Mouse (Mus musculus) testis, adult 2 months (tissue): ENCODE measurements around the gene Nfatc2. TPM values are rescaled to one million over a fixed set of nuclear protein-coding genes. Genes with fewer than 3 reads are reported as not detected.
A peak's percentile ranks its signal among the peaks of the same experiment; 100 is the strongest.

Source experiments
- H3K27ac ChIP-seq: fragments of 200-500 bp; 2 replicates; pipeline ENCODE4 v1.5.1; 2012; ENCODE audit warnings: low read depth, low read length; ENCODE audit not compliant: control insufficient read depth, insufficient read depth
- H3K27me3 ChIP-seq: fragments of 200-500 bp; 2 replicates; pipeline ENCODE4 v1.6.1; 2012; ENCODE audit warnings: mild to moderate bottlenecking, low read length, moderate library complexity; ENCODE audit not compliant: control insufficient read depth, insufficient read depth
- H3K36me3 ChIP-seq: fragments of 200-500 bp; 2 replicates; pipeline ENCODE4 v1.6.1; 2012; ENCODE audit warnings: mild to moderate bottlenecking, low read length; ENCODE audit not compliant: control insufficient read depth, insufficient read depth
- H3K4me1 ChIP-seq: fragments of 200-500 bp; 2 replicates; pipeline ENCODE4 v1.6.1; 2012; ENCODE audit warnings: low read length; ENCODE audit not compliant: control insufficient read depth, insufficient read depth
- H3K4me3 ChIP-seq: fragments of 200-500 bp; 2 replicates; pipeline ENCODE4 v1.5.1; 2012; ENCODE audit warnings: low read depth, mild to moderate bottlenecking, low read length, moderate library complexity, mixed read lengths; ENCODE audit not compliant: control insufficient read depth
- CTCF ChIP-seq: fragments of 200-500 bp; IDR thresholded peaks from 2 replicates; pipeline ENCODE4 v1.5.1; 2012; ENCODE audit warnings: low read depth, mild to moderate bottlenecking, inconsistent platforms, low read length, moderate library complexity; ENCODE audit not compliant: control insufficient read depth, insufficient read depth, insufficient replicate concordance
- POLR2A ChIP-seq: fragments of 200-500 bp; IDR thresholded peaks from 2 replicates; pipeline ENCODE4 v1.6.1; 2012; ENCODE audit warnings: low read depth, mild to moderate bottlenecking, inconsistent platforms, low read length, moderate library complexity; ENCODE audit not compliant: control insufficient read depth
- polyA plus RNA-seq: library from polyadenylated mRNA; depleted of rRNA; stranded (reverse); fragments of >200 nt; gene quantifications from 2 replicates; pipeline ENCODE4 v1.2.3, GENCODE M21; 2012

Gene Nfatc2
- polyA plus RNA-seq, 1 experiment: 2.1 TPM

GRCm38 (mm10) chr2:168465646-168466045 is 135.8 kb downstream of the Nfatc2 start:
- Histone ChIP-seq H3K27ac (no peak overlapping the region), H3K4me1 (peaks cover 10% of the 10 kb centered on the region)

GRCm38 (mm10) chr2:168461865-168462264 is 139.6 kb downstream of the Nfatc2 start:
- no peak overlapping the region for H3K4me3 ChIP-seq
- no peaks in the 10 kb centered on the region for H3K36me3 ChIP-seq
- H3K27ac ChIP-seq: no peak overlapping the region
- no peaks in the 10 kb centered on the region for H3K27me3 ChIP-seq
- TF ChIP-seq POLR2A: no peak
- TF ChIP-seq CTCF: no peak
- H3K4me1 ChIP-seq: peaks cover 11% of the 10 kb centered on the region

More at GRCm38 (mm10) chr2:168465646-168466045, 135.8 kb downstream of the Nfatc2 start:
- H3K27me3 ChIP-seq: no peaks in the 10 kb centered on the region
- no peaks in the 10 kb centered on the region for H3K36me3 ChIP-seq
- no peak overlapping the region for H3K4me3 ChIP-seq
- TF ChIP-seq CTCF: no peak
- TF ChIP-seq POLR2A: no peak

DNA sequence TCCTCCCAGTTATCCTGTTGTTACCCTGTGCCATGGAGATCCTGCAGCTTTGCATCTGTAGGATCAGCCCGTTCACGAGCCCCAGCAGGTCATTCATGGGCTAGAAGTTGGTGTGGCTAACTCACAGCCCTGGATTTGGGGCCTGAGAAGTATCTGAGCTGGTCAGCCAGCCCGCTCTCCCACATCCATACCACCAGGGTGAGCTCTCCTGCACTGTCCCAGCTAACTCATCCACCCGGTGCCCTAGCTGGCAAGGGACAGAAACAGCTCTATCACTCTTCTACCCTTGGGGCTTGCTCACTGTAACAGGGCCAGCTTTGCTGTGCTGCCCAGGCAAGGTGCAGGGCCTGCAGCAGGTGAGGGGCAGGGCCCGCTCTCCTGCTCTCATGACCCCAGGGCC is 141.8 kb downstream of the Nfatc2 start:
- no peak for TF ChIP-seq POLR2A
- TF ChIP-seq CTCF: no peak
- H3K36me3 ChIP-seq: no peaks in the 10 kb centered on the region
- H3K27me3 ChIP-seq: no peaks in the 10 kb centered on the region
- H3K4me3 ChIP-seq: no peak overlapping the region
- peaks cover 11% of the 10 kb centered on the region for H3K4me1 ChIP-seq
- no peak overlapping the region for H3K27ac ChIP-seq

- Histone ChIP-seq H3K27me3 (no peaks in the 10 kb centered on the region), H3K27ac (no peak overlapping the region), H3K36me3 (no peaks in the 10 kb centered on the region), H3K4me1 (peaks cover 11% of the 10 kb centered on the region), H3K4me3 (no peak overlapping the region)
- TF ChIP-seq POLR2A (no peak), CTCF (no peak)
Measured at GRCm38 (mm10) chr2:168458583-168458982, 142.9 kb downstream of the Nfatc2 start.

GRCm38 (mm10) chr2:168451714-168452708 is 149.4 kb downstream of the Nfatc2 start:
- Histone ChIP-seq H3K4me1 (no peaks in the 10 kb centered on the region), H3K36me3 (no peaks in the 10 kb centered on the region), H3K27me3 (no peaks in the 10 kb centered on the region), H3K27ac (no peak overlapping the region), H3K4me3 (no peak overlapping the region)
- TF ChIP-seq CTCF: no peak
- no peak for TF ChIP-seq POLR2A

DNA sequence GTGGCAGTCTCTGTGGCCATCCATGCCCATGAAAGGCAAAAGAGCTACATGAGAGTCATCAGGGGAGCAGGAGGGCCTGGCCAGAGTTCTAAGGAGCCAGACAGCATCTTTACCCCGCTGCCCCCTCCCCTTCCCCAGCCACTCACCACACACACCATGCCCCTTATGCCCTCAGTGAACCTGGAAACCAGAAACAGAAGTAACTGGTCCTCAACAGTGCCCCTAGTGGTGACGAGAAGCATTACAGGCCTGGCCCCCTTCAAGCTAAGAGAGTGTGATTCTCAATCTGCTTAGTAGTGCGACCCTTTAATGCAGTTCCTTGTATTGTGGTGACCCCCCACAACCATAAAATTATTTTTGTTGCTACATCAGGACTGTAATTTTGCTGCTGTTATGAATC is 150.5 kb downstream of the Nfatc2 start:
- Histone ChIP-seq H3K27me3 (no peaks in the 10 kb centered on the region), H3K4me3 (no peak overlapping the region), H3K36me3 (no peaks in the 10 kb centered on the region), H3K4me1 (no peaks in the 10 kb centered on the region), H3K27ac (no peak overlapping the region)
- TF ChIP-seq POLR2A (no peak), CTCF (peak; percentile 82; the same call in 1 of the 2 replicates)

- no peaks in the 10 kb centered on the region for H3K36me3 ChIP-seq
- H3K27me3 ChIP-seq: no peaks in the 10 kb centered on the region
- no peak overlapping the region for H3K4me3 ChIP-seq
- TF ChIP-seq CTCF (no peak), POLR2A (no peak)
- no peak overlapping the region for H3K27ac ChIP-seq
- H3K4me1 ChIP-seq: no peaks in the 10 kb centered on the region
Measured at GRCm38 (mm10) chr2:168448054-168448453, 153.4 kb downstream of the Nfatc2 start.
